Mouse (Mus musculus): ENCODE measurements around the gene Stx16.

The Stx16 gene

GRCm38 (mm10) chr2:174077004-174077695, 1.0 kb downstream of the Stx16 start:
- DNase-seq, result peak; percentile 22

GRCm38 (mm10) chr2:174077776-174078338, 1.7 kb downstream of the Stx16 start:
- no peak for DNase-seq

GRCm38 (mm10) chr2:174081833-174082232, 5.7 kb downstream of the Stx16 start:
- DNase-seq, result no peak

DNA sequence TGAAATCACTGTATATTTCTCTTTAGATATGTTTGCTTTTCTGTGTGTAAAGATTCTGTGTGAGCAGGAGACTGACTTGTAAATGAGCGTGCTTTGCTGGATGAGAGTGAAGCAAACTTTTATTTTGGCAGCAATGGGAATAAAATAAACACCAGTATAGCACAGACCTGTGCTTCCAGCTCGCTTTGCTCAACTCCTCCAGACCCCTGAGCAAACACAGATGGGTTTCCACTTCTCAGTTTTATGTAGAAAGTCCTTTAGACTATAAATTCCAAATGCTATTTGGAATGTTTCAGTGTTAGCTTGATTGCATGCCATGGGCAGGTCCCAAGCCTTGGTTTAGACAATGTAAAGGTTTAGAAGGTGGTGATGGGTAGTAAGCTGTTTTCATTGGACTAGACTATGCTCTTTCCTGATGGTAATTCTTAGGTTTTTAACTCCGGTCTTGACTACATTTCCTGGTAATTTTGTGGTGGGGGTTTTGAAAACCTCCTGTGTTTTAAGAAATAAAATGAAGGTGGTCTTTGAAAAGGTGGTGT, 6.3 kb downstream of the Stx16 start:
- no peak for DNase-seq

DNA sequence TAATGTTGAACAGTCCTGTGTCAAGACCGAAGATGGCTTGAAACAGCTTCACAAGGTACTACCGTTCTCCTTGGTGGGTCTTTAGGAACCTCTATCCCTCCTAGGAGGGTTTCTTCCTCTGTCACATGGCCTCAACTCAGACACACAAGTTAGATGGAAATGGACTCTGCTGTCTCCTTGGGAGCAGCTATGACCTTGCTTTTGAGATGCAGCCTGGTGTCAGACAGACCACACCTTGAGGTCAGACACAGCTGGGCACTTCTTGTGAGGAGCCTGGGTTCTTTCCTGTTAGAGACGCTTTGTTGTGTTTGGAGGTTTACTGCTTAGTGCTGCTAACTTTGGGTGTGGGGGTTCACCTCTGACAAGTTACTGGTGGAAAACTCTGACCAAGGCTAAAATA, 19.0 kb downstream of the Stx16 start:
- DNase-seq, result no peak

DNA sequence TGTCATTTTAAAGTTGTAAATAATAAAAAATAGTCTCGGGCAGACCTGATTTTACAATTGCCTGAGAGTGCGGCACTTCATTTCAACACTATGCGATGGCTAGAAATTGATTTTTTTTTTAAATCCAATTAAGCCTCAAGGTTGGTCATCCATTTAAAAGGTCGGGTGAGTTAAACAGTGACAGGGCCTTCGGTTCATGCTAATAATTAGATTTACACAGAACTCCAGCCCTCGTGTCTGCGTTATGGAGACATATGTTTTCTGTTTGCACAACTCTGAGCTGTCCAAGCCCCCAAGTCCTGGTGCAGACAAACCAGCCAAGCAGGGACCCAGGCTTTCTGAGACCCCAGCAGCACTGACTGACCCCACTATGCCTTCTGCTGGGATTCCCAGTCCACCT, 26.3 kb downstream of the Stx16 start:
- DNase-seq, result no peak

DNA sequence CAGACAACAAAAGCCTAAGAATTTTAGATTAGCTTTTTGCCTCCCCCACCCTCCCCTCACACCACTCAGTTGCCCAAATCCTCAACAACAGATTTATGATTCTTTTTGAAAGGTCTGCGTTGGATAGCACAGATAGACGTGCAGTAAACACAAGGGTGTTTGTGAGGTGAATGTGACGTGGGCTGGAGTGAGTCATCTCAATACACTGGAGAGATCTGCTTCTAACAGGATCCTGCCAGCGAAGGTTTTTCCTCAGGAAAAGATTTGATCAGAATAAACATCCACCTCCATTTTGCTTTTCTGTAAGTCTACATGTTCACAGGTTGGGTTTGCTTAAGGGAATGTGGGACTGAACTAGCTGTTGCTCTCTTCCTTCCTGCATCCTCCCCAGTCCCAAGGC, 27.4 kb downstream of the Stx16 start:
- DNase-seq, result no peak

GRCm38 (mm10) chr2:174107375-174107774, 31.3 kb downstream of the Stx16 start:
- no peak for DNase-seq

DNA sequence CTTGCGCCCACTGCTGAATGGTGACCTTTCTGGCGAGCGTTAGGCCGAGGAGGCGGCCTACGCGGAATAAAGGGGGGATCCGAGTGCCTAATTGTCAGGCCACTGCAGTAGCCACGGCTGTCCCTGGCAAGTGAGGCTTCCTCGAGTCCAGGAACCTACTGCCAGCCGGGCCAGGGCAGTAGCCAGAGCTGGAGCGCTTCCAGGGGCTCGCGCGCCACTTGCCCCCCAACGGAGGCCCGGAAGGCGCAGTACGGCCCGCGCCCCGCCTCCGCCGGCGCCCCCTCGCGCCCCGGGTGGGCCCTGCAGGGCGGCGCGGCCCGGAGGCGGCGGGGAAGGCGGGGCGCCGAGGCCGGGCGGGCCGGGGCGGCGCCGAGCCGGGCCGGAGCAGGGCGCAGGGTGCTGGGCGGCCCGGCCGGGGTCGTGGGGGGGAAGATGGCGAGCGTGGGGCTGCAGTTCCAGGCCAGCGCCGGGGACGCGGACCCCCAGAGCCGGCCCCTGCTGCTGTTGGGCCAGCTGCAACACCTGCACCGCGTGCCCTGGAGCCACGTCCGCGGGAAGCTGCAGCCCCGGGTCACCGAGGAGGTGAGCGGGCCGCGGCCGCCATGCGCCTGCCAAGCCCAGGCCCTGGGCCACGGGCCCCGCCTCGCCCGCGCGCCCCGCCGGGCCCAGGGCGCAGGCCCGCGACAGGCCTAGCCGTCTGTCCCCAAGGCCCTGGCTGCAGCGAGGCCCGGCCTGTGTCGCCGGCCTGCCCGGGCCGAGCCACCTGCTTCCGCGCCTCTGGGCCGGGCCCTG, 34.1 kb downstream of the Stx16 start, which contains the start of gene Npepl1:
Npepl1 (plus strand) TSS at position 359 of the 792 bp plus-strand sequence.
- DNase-seq, result peak; percentile 76

- no peak for DNase-seq
These were observed 34.9 kb downstream of the Stx16 start for GRCm38 (mm10) chr2:174110783-174111549.

DNA sequence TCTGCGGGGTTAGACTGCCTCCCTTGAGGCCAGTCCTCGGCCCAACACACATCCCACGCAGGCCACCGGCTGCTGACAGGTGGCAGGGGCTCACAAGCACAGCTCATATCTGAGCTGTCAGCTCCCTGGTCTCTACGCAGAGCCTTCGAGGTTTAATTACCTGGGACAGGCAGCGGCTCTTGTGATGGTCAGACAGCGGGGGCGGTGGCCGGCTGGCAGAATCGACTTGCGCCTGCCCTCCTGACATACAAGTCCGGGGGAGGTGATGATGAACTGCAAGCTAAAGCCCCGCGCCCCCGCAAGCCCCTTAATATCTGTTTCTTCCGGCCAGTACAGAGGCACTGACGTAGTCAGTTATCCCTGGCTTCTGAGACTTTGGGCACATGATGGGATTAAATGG, 36.8 kb downstream of the Stx16 start:
- no peak for DNase-seq

- no peak for DNase-seq
These were observed 38.2 kb downstream of the Stx16 start for GRCm38 (mm10) chr2:174114148-174114864.

GRCm38 (mm10) chr2:174116929-174117328, 40.8 kb downstream of the Stx16 start:
- DNase-seq, result no peak

- DNase-seq, result no peak
These were observed 42.0 kb downstream of the Stx16 start for GRCm38 (mm10) chr2:174118141-174118540.

- DNase-seq, result no peak
These were observed 43.2 kb downstream of the Stx16 start for GRCm38 (mm10) chr2:174119259-174119658.

DNA sequence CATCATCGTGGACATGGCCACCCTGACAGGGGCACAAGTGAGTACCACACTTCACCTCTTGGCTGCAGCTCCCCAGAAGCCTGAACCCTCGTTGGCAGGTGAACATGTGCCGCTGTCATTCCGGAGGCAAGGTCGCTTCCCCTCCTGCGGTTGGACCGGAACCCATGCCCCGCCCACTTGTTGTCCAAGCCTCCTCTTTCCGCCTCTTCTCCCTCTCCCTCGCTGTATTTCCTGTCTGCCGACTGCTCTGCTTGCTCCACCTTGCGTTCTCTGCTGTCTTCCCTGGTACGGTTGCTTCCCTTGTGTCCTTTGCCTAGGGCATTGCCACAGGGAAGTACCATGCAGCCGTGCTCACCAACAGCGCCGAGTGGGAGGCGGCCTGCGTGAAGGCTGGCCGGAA, 44.5 kb downstream of the Stx16 start:
- no peak for DNase-seq

DNA sequence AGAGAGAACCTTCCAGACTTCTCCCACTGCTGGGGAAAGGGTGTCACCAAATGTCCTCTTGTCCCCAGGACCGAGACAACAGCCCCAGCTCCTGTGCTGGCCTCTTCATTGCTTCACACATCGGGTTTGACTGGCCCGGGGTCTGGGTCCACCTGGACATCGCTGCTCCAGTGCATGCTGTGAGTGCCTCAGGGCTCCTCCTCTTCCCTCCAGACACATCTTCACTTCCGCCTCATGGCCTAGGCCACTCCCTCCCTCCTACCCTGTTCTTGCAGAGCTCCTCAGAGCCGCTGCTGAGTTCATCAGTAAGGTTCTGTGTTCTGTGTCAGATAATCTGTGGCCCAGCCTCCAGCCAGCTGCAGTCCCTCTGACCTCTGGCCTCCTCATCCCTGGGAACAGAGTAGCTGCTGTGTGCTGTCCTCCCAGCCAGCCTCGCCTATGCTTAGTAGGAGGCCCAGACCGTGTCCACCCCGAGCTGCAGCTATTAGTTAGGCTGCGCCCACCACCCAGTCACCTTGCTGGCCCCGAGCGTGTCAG, 45.4 kb downstream of the Stx16 start:
- DNase-seq, result no peak

- no peak for DNase-seq
These were observed 46.2 kb downstream of the Stx16 start for GRCm38 (mm10) chr2:174122331-174122730.

DNA sequence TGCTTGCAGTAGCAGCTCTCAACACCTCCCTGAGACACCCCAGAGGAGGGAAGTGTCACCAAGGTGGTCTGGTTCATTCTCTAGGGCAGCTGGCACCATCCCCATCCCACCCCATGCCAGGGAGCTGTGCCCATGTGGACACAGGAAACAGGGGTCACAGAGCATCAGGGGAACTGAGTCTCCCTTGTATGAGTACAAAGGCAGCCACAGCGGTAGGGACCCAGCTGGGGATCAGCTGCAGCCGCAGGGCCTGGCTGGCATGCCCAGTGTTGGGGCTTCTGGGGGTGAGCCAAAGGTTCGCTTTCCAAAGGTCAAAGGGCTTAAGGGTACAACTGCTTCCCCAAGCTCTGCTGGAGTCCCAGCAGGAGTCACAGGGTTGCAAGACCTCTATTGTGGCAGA, 47.6 kb downstream of the Stx16 start:
- no peak for DNase-seq

DNA sequence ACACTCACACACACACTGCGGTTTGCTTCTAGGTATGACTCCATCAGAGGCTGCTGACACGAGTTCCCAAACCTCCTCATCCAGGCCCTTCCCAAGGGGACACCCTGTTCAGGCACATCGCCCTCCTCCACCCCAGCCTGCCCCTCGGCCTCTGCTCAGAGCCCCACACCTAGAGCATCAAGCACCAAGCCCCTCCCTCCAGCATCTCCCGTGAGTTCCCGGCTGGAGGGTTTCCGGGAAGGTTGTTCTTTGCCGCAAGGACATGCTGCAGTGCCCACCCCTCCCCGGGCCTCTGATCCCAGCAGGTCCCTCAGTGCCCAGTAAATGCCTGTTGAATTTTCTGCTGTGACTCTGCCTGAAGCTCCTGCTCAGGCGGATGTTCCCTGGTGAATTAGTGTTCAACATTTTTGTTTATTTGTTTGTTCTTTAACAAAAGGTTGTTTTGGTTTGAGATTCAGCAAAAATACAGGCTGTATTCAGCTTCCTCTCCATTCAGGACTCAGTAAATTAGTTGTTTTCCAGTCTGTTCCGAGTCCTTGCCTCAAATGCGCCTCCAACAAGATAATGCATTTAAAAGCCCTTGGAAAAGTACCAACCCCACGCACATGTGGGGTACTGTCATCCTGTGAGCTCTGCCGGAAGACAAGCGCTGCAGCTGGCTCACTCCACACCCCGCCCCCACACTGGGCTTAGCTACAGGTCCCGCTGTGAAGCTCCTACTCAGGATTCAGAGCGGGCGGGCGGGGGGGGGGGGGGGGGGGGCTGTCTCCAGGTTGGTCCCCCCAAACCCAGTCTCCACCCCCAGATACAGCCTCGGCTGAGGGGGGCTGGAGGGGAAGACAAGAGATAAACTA, 50.6 kb downstream of the Stx16 start:
- no peak for DNase-seq

DNA sequence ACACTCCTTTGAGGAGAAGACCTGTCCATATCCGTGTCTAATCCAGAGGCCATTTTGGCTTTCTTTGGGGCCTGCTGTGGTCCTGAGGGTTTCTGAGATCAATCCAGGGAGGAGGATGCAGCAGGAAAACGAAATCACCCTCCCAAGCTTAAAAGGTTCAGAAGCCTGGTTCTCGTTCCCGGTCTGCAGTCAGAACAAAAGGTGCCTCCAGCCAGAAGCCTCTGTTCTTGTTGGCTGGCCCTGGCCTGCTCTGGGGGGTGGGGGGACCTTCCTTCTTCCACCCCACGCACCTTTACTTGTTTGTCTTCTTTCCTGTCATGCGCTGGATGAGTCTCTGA, 51.2 kb downstream of the Stx16 start:
- no peak for DNase-seq

Measured in cerebellum, adult 11-12 months (tissue).